Mouse (Mus musculus) liver, embryonic 12.5 days (tissue): ENCODE measurements around the gene Vmn2r15. TPM values are rescaled to one million over a fixed set of nuclear protein-coding genes. Genes with fewer than 3 reads are reported as not detected.

Experiments
- ATAC-seq: fragments of 200-750 bp; cut with Nextera tagmentation; 2 replicates; pipeline ENCODE4 v1.8.0; 2017; ENCODE audit warnings: moderate number of reproducible peaks, mild to moderate bottlenecking, moderate library complexity
- H3K27ac ChIP-seq: fragments of 300-500 bp; sonication (generic); 2 replicates; pipeline ENCODE4 v1.5.1; 2016; ENCODE audit warnings: mild to moderate bottlenecking
- H3K27me3 ChIP-seq: fragments of 300-500 bp; sonication (generic); replicated peaks from 2 replicates; pipeline ENCODE4 v1.6.1; 2016; ENCODE audit warnings: mild to moderate bottlenecking, moderate library complexity
- H3K36me3 ChIP-seq: fragments of 300-500 bp; sonication (generic); 2 replicates; pipeline ENCODE4 v1.6.1; 2016; ENCODE audit warnings: mild to moderate bottlenecking, moderate library complexity
- H3K4me1 ChIP-seq: fragments of 300-500 bp; sonication (generic); 2 replicates; pipeline ENCODE4 v1.6.1; 2016
- H3K4me2 ChIP-seq: fragments of 300-500 bp; sonication (generic); 2 replicates; pipeline ENCODE4 v1.6.1; 2016; ENCODE audit warnings: mild to moderate bottlenecking, moderate library complexity
- H3K4me3 ChIP-seq: fragments of 300-500 bp; sonication (generic); 2 replicates; pipeline ENCODE4 v1.5.1; 2016; ENCODE audit warnings: mild to moderate bottlenecking, moderate library complexity
- H3K9ac ChIP-seq: fragments of 300-500 bp; sonication (generic); 2 replicates; pipeline ENCODE4 v1.6.1; 2016; ENCODE audit warnings: mild to moderate bottlenecking, moderate library complexity
- H3K9me3 ChIP-seq: fragments of 300-500 bp; sonication (generic); replicated peaks from 2 replicates; pipeline ENCODE4 v1.6.1; 2016; ENCODE audit warnings: mild to moderate bottlenecking, moderate library complexity
- WGBS: fragments of 180-500 bp; shearing (Covaris S2); methylation state at CpG from one replicate; pipeline ENCODE4 v1.1.7; 2016; ENCODE audit not compliant: insufficient replicate concordance; 5-methylcytosine and 5-hydroxymethylcytosine counted together
- polyA plus RNA-seq: library from polyadenylated mRNA; unstranded; fragments of >200 nt; fragmentation: Nextera tagmentation; extraction: Ambion mirVana; gene quantifications from 2 replicates; pipeline ENCODE4 v1.2.1, GENCODE M21; 2016

Gene Vmn2r15
- not detected in 2 replicates for polyA plus RNA-seq

- 37% methylated on average over 3 of the region's 3 CpGs for WGBS
- no peak for ATAC-seq
- H3K4me2 ChIP-seq = no peak within 1 kb of the TSS
Observed at GRCm38 (mm10) chr5:109297544-109297943, at the start of gene Vmn2r15. TSS of gene Vmn2r15 (minus strand) at chr5:109297644.

GRCm38 (mm10) chr5:109329862-109330261, 32.4 kb upstream of the Vmn2r15 start, which contains the start of gene Vmn2r16:
TSS of gene Vmn2r16 (plus strand) at chr5:109330162.
- WGBS = 31% methylated on average over 2 of the region's 2 CpGs
- H3K9ac ChIP-seq = no peak within 1 kb of the TSS
- peaks cover 6% of the 10 kb centered on the region; the same call in 1 of the 2 replicates for H3K9me3 ChIP-seq
- ATAC-seq = no peak
- H3K27me3 ChIP-seq = no peaks in the 10 kb centered on the region
- H3K4me2 ChIP-seq = no peak within 1 kb of the TSS
- H3K4me1 ChIP-seq = no peaks in the 10 kb centered on the region
- H3K27ac ChIP-seq = no peak within 1 kb of the TSS
- H3K36me3 ChIP-seq = no peaks in the 10 kb centered on the region
- no peak within 1 kb of the TSS for H3K4me3 ChIP-seq

More at GRCm38 (mm10) chr5:109297544-109297943, at the start of gene Vmn2r15:
- no peaks in the 10 kb centered on the region for H3K9me3 ChIP-seq
- no peak within 1 kb of the TSS for H3K4me3 ChIP-seq
- no peaks in the 10 kb centered on the region for H3K4me1 ChIP-seq
- no peaks in the 10 kb centered on the region for H3K36me3 ChIP-seq
- H3K27me3 ChIP-seq = no peaks in the 10 kb centered on the region
- H3K27ac ChIP-seq = no peak within 1 kb of the TSS
- no peak within 1 kb of the TSS for H3K9ac ChIP-seq

- Histone ChIP-seq H3K36me3 (no peaks in the 10 kb centered on the region), H3K9me3 (no peaks in the 10 kb centered on the region), H3K9ac (no peak overlapping the region), H3K4me2 (no peak overlapping the region), H3K4me1 (no peaks in the 10 kb centered on the region), H3K27ac (no peak overlapping the region), H3K4me3 (no peak overlapping the region), H3K27me3 (no peaks in the 10 kb centered on the region)
- WGBS = 57% methylated on average over 3 of the region's 3 CpGs
- no peak for ATAC-seq
Observed at GRCm38 (mm10) chr5:109294655-109295054, 2.8 kb downstream of the Vmn2r15 start.

Other genes starting within 250 kb of the Vmn2r15 start
- not detected in 2 replicates for gene Vmn2r11, start 238.1 kb downstream of the Vmn2r15 start, polyA plus RNA-seq
- not detected in 2 replicates for gene Vmn2r12, start 199.7 kb downstream of the Vmn2r15 start, polyA plus RNA-seq
- gene Vmn2r13, start 105.4 kb downstream of the Vmn2r15 start, polyA plus RNA-seq = not detected in 2 replicates
- gene Vmn2r14, start 72.9 kb downstream of the Vmn2r15 start, polyA plus RNA-seq = not detected in 2 replicates
- not detected in 2 replicates for gene Vmn2r16, start 32.5 kb upstream of the Vmn2r15 start, polyA plus RNA-seq
- not detected in 2 replicates for gene Vmn2r17, start 122.0 kb upstream of the Vmn2r15 start, polyA plus RNA-seq